Mouse (Mus musculus): Measurements from ENCODE around the gene Nudt19. TPM values are rescaled to one million over a fixed set of nuclear protein-coding genes. Genes with fewer than 3 reads are reported as not detected.

Nudt19 gene
- polyA plus RNA-seq, 1 experiment from 2014 or later, result 72.4 TPM

DNA sequence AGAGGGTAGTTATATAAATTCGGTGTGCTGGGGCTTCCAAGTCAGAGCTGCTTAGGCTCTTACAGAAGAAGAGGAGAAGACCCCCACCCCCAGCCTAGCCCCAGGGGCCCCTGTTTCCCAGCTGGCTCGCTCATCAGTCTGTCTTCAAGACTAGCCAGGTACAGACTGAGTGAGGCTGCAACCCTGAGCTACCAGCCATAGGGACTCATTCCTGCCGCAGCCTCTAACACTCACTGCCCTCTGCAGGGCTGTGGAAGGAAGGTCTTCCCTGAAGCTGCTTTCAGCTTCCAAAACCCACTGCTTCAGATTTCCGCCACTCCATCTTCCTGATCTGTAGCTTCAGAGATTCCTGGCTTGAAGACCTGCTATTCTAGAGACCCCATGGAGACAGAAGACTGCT, 54.1 kb downstream of the Nudt19 start:
- ATAC-seq (no peak), DNase-seq (ENCODE audit: low read depth, low spot score) (no peak)
- H3K27me3 ChIP-seq, result peaks cover 31% of the 10 kb centered on the region
- in situ Hi-C loops (cut with MboI; ENCODE audit: low pct_unique_long_range_greater_than_20kb), result no loop called here
- peak; percentile 34 for TF ChIP-seq CTCF (IDR thresholded peaks at IDR 0.05)
- POLR2A ChIA-PET, result interaction anchor here (0.5 kb wide), 1 partner anchor 45 kb away, joined by 3 read pairs; no protein-coding TSS in a partner anchor
- CTCF ChIA-PET, result interaction anchor here (1.4 kb wide), 2 partner anchors 12 to 16 kb away, joined by 3 read pairs; no protein-coding TSS in a partner anchor

DNA sequence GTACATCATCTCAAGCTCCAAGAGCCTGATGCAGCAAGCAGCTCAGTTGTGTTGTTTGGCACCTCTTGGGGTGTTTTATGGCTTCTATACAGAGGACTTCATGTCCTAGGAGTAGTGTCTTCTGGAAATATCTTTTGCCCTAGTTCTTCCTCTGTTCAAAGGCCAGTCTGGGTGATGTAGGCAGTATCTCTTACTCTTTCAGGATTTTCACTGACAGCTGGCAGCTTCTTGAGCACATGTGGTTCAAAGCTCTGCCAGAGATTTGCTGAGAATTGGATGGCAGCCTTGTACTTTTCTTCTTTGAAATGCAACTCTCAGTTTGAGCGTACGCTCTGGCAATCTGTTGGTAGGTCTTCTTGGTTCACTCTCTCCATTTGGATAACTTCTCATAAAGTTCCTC, 58.6 kb downstream of the Nudt19 start:
- POLR2A ChIA-PET, result no interaction called here

More for the DNA sequence above, 58.6 kb downstream of the Nudt19 start:
- no peak for TF ChIP-seq CTCF (IDR thresholded peaks at IDR 0.05)
- DNase-seq (ENCODE audit: low read depth, low spot score) (no peak), ATAC-seq (no peak)
- peaks cover 19% of the 10 kb centered on the region for H3K27me3 ChIP-seq
- CTCF ChIA-PET, result no interaction called here
- in situ Hi-C loops (cut with MboI; ENCODE audit: low pct_unique_long_range_greater_than_20kb), result no loop called here

Other genes starting within 250 kb of the Nudt19 start
- gene Gpatch1, start 237.9 kb downstream of the Nudt19 start, polyA plus RNA-seq (2021), result 15.5 TPM
- gene Rhpn2, start 222.1 kb downstream of the Nudt19 start, polyA plus RNA-seq (2021), result 21.4 TPM
- gene Faap24, start 159.5 kb downstream of the Nudt19 start, polyA plus RNA-seq (2021), result 7.1 TPM
- gene Cep89, start 159.3 kb downstream of the Nudt19 start, polyA plus RNA-seq (2021), result 38.1 TPM
- not detected for gene Slc7a9, start 107.5 kb downstream of the Nudt19 start, polyA plus RNA-seq (2021)
- 0.05 TPM for gene Tdrd12, start 18.6 kb downstream of the Nudt19 start, polyA plus RNA-seq (2021)
- gene Rgs9bp, start 29.3 kb upstream of the Nudt19 start, polyA plus RNA-seq (2021), result 0.30 TPM
- 31.4 TPM for gene Ankrd27, start 29.9 kb upstream of the Nudt19 start, polyA plus RNA-seq (2021)
- gene Pdcd5, start 91.2 kb upstream of the Nudt19 start, polyA plus RNA-seq (2021), result 80.7 TPM
- gene Dpy19l3, start 198.2 kb upstream of the Nudt19 start, polyA plus RNA-seq (2021), result 28.4 TPM
- gene Zfp507, start 246.7 kb upstream of the Nudt19 start, polyA plus RNA-seq (2021), result 19.1 TPM

Data from Patski (cell line).